In the genomic region with DNA sequence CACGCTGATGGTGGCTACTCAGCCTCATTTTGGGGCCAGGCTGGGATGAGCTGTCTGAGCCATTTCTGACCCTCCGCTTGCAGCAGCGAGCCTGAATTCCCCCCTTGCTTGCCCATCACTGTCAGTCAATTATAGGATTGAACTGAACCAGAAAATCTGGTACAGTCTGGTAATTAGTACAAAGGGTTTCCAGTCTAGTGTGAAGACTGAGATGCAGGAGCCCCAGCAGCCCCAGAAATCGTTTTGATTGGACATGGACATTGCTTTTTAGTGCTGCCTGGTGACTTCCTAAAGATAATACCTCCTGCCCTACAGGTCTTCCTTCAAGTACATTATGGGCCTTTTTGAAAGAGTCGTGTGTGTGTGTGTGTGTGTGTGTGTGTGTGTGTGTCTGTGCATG, we compare ENCODE assay signal across 13 mouse cellular contexts.
DNase-seq lines count a peak whose midpoint lies in the region; ATAC-seq and TF ChIP-seq lines count a peak whose summit lies in the region.
"Had no signal": no experiment of that assay in that cellular context is flagged by ENCODE, and none has a peak within 500 bp of the region (broad histone marks: within the 10 kb centered on the region; RNA-seq: fewer than 3 reads in every experiment).

No protein-coding gene starts in this region.

- H3K9ac ChIP-seq in forebrain, embryonic 13.5 days, result peak overlapping the region; percentile 64
- H3K9ac ChIP-seq in hindbrain, postnatal 0 days (replicated peaks; ENCODE audit: low read length), result no peak overlapping the region
- H3K9ac ChIP-seq in neural tube, embryonic 12.5 days, result no peak overlapping the region

- peak; percentile 66 for ATAC-seq in forebrain, embryonic 13.5 days
- peak; percentile 70 for ATAC-seq in hindbrain, postnatal 0 days
- peak; percentile 29; the same call in 1 of the 2 replicates for ATAC-seq in neural tube, embryonic 12.5 days (ENCODE audit: low FRiP score, low read depth)
- ATAC-seq in frontal cortex, adult (ENCODE audit: low TSS enrichment), result no peak

- no peaks in the 10 kb centered on the region for H3K27me3 ChIP-seq in forebrain, embryonic 13.5 days
- no peaks in the 10 kb centered on the region; the same call in 1 of the 2 replicates for H3K27me3 ChIP-seq in hindbrain, postnatal 0 days (ENCODE audit: insufficient read depth, low read length)
- no peaks in the 10 kb centered on the region for H3K27me3 ChIP-seq in neural tube, embryonic 12.5 days (replicated peaks)

- WGBS in forebrain, embryonic 13.5 days, result 4% methylated on average over 5 of the region's 5 CpGs
- WGBS in hindbrain, postnatal 0 days, result 19% methylated on average over 5 of the region's 5 CpGs
- 9% methylated on average over 5 of the region's 5 CpGs for WGBS in neural tube, embryonic 12.5 days

- peak overlapping the region; percentile 60 for H3K4me2 ChIP-seq in forebrain, embryonic 13.5 days
- peak overlapping the region; percentile 46 for H3K4me2 ChIP-seq in hindbrain, postnatal 0 days (ENCODE audit: low read depth, low read length)
- H3K4me2 ChIP-seq in neural tube, embryonic 12.5 days (replicated peaks), result peak overlapping the region; percentile 45

- H3K4me3 ChIP-seq in forebrain, embryonic 13.5 days, result peak overlapping the region; percentile 43
- H3K4me3 ChIP-seq in hindbrain, postnatal 0 days (ENCODE audit: low read length), result peak overlapping the region; percentile 17; the same call in 1 of the 2 replicates
- H3K4me3 ChIP-seq in neural tube, embryonic 12.5 days, result 0 out of 2 replicates have a peak overlapping the region, but pooled peaks have one; percentile 9
- H3K4me3 ChIP-seq: limb, embryonic 10.5 days had no signal

- no peaks in the 10 kb centered on the region for H3K9me3 ChIP-seq in forebrain, embryonic 13.5 days (replicated peaks)
- H3K9me3 ChIP-seq in hindbrain, postnatal 0 days (ENCODE audit: low read length), result no peaks in the 10 kb centered on the region
- H3K9me3 ChIP-seq in neural tube, embryonic 12.5 days, result no peaks in the 10 kb centered on the region
- H3K9me3 ChIP-seq: limb, embryonic 10.5 days had no signal

- no peaks in the 10 kb centered on the region for H3K36me3 ChIP-seq in forebrain, embryonic 13.5 days (ENCODE audit: poor library complexity, severe bottlenecking)
- H3K36me3 ChIP-seq in hindbrain, postnatal 0 days (ENCODE audit: insufficient read depth, low read length), result no peaks in the 10 kb centered on the region
- no peaks in the 10 kb centered on the region for H3K36me3 ChIP-seq in neural tube, embryonic 12.5 days
- H3K36me3 ChIP-seq: limb, embryonic 10.5 days had no signal

- peak; percentile 60 for DNase-seq in embryo, embryonic 10 days (ENCODE audit: low spot score)
- peak; percentile 41 for DNase-seq in hindbrain, postnatal 0 days (ENCODE audit: low spot score)
- DNase-seq in kidney, adult 9 months, result no peak
- DNase-seq in urinary bladder, adult 2 months (ENCODE audit: low spot score), result no peak
- DNase-seq in layer of hippocampus, postnatal 25 days (ENCODE audit: extremely low spot score in 1 of 2, low spot score in 1 of 2), result no peak
- DNase-seq: cerebellum, postnatal 25 days; kidney, adult 11 months; right cerebral cortex, adult 18-20 months; thymus, postnatal 14 days had no signal

- no peak for TF ChIP-seq CTCF in hindbrain, postnatal 0 days (IDR thresholded peaks at IDR 0.05; ENCODE audit: low read depth)

- H3K4me1 ChIP-seq in forebrain, embryonic 13.5 days, result peaks cover 71% of the 10 kb centered on the region
- H3K4me1 ChIP-seq in hindbrain, postnatal 0 days (ENCODE audit: insufficient read depth, low read length), result no peaks in the 10 kb centered on the region
- H3K4me1 ChIP-seq in neural tube, embryonic 12.5 days, result peaks cover 21% of the 10 kb centered on the region
- H3K4me1 ChIP-seq: limb, embryonic 10.5 days had no signal

- peak overlapping the region; percentile 79 for H3K27ac ChIP-seq in forebrain, embryonic 13.5 days
- peak overlapping the region; percentile 51; the same call in 1 of the 2 replicates for H3K27ac ChIP-seq in hindbrain, postnatal 0 days
- no peak overlapping the region for H3K27ac ChIP-seq in neural tube, embryonic 12.5 days
- H3K27ac ChIP-seq: limb, embryonic 10.5 days had no signal

Comparison
In these comparisons a context has a peak if more than half of its experiments do, and no peak if none do; other contexts are left out.
1. DNase-seq: peak in embryo, embryonic 10 days (single experiment) and hindbrain, postnatal 0 days (single experiment); none in kidney, adult 9 months (single experiment), urinary bladder, adult 2 months (single experiment) and layer of hippocampus, postnatal 25 days (0 of 2).
2. Peak in every context shown above with its lines, with median percentiles within 50 percentile points of each other: H3K4me2 ChIP-seq and H3K4me3 ChIP-seq.